Mouse (Mus musculus): ENCODE results near the gene Carns1. TPM values are rescaled to one million over a fixed set of nuclear protein-coding genes. Genes with fewer than 3 reads are reported as not detected.
A peak's percentile ranks its signal among the peaks of the same experiment; 100 is the strongest.
"Not testable (repeated sequence)": the region's sequence is repeated elsewhere in the genome, so short reads cannot be mapped to it uniquely, and the experiment has no call there.

Gene Carns1
- polyA plus RNA-seq, 1 experiment from 2014 or later, result 3.2 TPM

DNA sequence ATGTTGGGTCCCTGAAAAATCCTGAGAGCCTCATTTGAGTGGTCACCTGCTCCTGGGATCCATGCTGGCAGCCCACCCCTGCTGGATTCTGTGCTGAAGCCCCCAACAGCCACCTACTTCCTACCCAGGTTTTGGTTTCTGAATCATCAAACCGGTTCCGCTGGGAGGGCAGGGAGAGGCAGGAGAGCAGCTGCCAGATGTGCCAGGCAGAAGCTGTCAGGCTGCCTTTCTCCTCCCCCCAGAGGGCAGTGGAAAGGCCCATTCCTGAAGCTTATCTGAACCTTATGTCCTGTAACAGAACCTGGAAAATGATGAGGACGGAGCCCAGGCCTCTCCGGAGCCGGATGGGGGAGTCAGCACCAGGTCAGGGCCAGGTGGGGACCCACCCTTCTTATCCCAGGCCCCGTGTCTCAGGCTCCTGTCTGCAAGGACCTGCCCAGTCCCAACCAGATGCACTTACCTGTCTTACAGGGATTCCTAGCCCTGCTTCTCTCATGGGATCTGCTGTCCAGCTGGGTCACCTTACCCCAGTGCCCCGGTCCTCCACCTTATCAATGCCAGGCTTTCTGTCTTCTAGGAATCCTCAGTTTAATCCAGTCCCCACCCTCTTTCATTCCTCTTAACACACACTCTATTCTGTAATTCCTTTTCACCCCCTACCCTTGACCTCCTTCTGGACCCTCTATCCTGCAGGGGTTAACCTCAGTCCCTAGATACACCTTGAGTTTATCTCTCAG, 48.4 kb downstream of the Carns1 start:
- Histone ChIP-seq H3K27me3 (ENCODE audit: control insufficient read depth, insufficient read depth, low read length) (no peaks in the 10 kb centered on the region), H3K9me3 (ENCODE audit: control insufficient read depth, low read length) (no peaks in the 10 kb centered on the region), H3K36me3 (ENCODE audit: control insufficient read depth, insufficient read depth, low read length) (no peaks in the 10 kb centered on the region; the same call in 1 of the 2 replicates), H3K27ac (ENCODE audit: low read depth, low read length) (no peak overlapping the region), H3K9ac (ENCODE audit: low read length) (peak overlapping the region; percentile 71), H3K4me2 (ENCODE audit: low read depth, low read length, severe bottlenecking) (peak overlapping the region; percentile 73), H3K4me1 (replicated peaks; ENCODE audit: control insufficient read depth, insufficient read depth, low read length) (peaks cover 9% of the 10 kb centered on the region), H3K4me3 (ENCODE audit: low read depth, low read length) (peak overlapping the region; percentile 77)
- 70% methylated on average over 7 of the region's 7 CpGs for WGBS
- DNase-seq (ENCODE audit: low spot score) (no peak), ATAC-seq (replicated peaks; ENCODE audit: low FRiP score) (no peak)

DNA sequence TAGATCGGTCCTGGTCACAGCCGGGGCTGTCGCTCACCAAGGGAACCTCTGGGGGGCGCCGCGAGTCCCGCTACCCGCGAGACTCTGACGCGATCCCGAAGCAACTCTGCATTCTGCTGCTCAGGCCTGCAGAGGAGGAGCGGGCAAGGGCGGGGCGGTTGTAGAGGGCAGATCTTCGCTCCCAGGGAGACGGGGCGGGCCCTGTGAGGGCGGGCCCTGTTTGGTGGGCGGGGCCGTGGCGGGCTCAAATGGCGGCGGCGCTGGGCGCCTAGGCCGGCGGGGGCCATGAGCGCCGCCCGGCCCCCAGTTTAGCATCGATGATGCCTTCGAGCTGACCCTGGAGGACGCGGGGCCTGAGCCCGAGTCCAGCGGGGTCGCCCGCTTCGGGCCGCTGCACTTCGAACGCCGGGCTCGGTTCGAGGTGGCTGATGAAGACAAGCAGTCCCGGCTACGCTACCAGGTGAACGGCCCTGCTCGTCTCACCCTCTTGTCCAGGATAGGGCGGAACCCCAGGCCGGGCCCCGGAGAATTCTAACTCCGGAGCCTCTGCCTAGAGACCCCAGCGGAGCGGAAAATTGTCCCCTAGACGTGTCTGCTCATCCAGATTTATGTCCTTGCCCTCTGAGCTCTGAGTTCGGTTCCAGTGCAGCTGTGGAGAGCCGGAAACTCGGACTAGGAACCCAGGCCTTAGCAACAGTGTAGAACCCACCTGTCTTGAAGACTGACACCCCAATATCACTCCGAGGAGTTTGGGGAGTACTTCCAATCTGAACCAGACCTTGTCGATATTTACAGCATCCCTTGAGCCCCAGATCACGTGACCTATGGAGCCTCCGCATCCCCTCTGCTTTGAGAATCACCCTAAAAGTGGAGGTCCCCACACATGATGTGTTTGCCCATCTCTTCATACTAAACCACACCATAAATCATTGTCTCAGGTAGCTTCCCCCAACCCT, 49.3 kb downstream of the Carns1 start, which contains the start of gene Aip:
TSS of gene Aip (minus strand) at position 118 of the 956 bp plus-strand sequence.
- ATAC-seq (replicated peaks; ENCODE audit: low FRiP score) (peak; percentile 93), DNase-seq (ENCODE audit: low spot score) (peak; percentile 99)
- H3K27ac ChIP-seq (ENCODE audit: low read depth, low read length), result no peak within 1 kb of the TSS
- WGBS, result 1% methylated on average over 64 of the region's 64 CpGs
- no peaks in the 10 kb centered on the region for H3K27me3 ChIP-seq (ENCODE audit: control insufficient read depth, insufficient read depth, low read length)
- peaks cover 9% of the 10 kb centered on the region for H3K4me1 ChIP-seq (replicated peaks; ENCODE audit: control insufficient read depth, insufficient read depth, low read length)
- H3K36me3 ChIP-seq (ENCODE audit: control insufficient read depth, insufficient read depth, low read length), result no peaks in the 10 kb centered on the region; the same call in 1 of the 2 replicates
- H3K4me2 ChIP-seq (ENCODE audit: low read depth, low read length, severe bottlenecking), result peak within 1 kb of the TSS; percentile 73
- peak within 1 kb of the TSS; percentile 77 for H3K4me3 ChIP-seq (ENCODE audit: low read depth, low read length)
- peak within 1 kb of the TSS; percentile 71 for H3K9ac ChIP-seq (ENCODE audit: low read length)
- no peaks in the 10 kb centered on the region for H3K9me3 ChIP-seq (ENCODE audit: control insufficient read depth, low read length)

DNA sequence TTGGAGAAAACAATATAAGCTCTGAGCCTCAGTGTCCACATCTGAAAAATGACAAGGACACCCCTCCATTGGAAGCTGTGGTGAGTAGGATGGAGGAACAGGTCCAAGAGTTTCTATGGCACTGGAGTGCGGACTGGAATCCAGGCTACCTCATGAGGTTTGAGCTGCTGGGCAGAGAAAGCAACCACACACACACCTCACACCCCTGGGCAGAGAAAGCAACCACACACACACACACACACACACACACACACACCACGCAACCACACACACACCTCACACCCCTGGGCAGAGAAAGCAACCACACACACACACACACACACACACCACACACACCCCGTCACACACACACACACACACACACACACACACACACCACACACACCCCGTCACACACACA, 50.0 kb downstream of the Carns1 start:
- peak overlapping the region; percentile 39; the same call in 1 of the 2 replicates for H3K9ac ChIP-seq (ENCODE audit: low read length)
- peak; percentile 40; the same call in 1 of the 2 replicates for ATAC-seq (replicated peaks; ENCODE audit: low FRiP score)
- not testable (repeated sequence) for DNase-seq (ENCODE audit: low spot score); H3K36me3 ChIP-seq (ENCODE audit: control insufficient read depth, insufficient read depth, low read length); H3K27ac ChIP-seq (ENCODE audit: low read depth, low read length); H3K9me3 ChIP-seq (ENCODE audit: control insufficient read depth, low read length); H3K27me3 ChIP-seq (ENCODE audit: control insufficient read depth, insufficient read depth, low read length)
- H3K4me2 ChIP-seq (ENCODE audit: low read depth, low read length, severe bottlenecking), result peak overlapping the region; percentile 45
- peak overlapping the region; percentile 77 for H3K4me3 ChIP-seq (ENCODE audit: low read depth, low read length)
- H3K4me1 ChIP-seq (replicated peaks; ENCODE audit: control insufficient read depth, insufficient read depth, low read length), result peaks cover 10% of the 10 kb centered on the region
- 23% methylated on average over 4 of the region's 4 CpGs for WGBS

DNA sequence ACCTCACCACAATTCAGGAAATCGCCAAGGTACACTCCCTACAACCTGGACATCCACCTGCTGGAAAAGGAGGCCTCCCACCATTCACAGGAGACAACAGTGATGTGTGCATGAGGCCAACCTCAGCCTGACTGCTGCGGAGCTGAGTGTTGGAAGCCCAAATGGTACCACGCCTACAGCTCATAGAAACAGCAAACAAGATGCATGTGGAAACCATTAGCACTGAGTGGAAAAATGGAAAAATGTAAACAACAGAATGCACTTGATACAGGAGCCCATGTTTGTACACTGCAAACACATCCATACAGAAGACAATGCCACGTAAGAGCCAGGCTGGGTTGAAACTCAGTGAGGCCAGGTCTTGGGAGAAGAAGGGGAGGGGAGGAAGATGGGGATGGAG, 50.8 kb downstream of the Carns1 start:
- Histone ChIP-seq H3K4me3 (ENCODE audit: low read depth, low read length) (no peak overlapping the region), H3K9me3 (ENCODE audit: control insufficient read depth, low read length) (no peaks in the 10 kb centered on the region), H3K4me2 (ENCODE audit: low read depth, low read length, severe bottlenecking) (no peak overlapping the region), H3K27ac (ENCODE audit: low read depth, low read length) (no peak overlapping the region), H3K9ac (ENCODE audit: low read length) (no peak overlapping the region), H3K27me3 (ENCODE audit: control insufficient read depth, insufficient read depth, low read length) (no peaks in the 10 kb centered on the region), H3K36me3 (ENCODE audit: control insufficient read depth, insufficient read depth, low read length) (no peaks in the 10 kb centered on the region; the same call in 1 of the 2 replicates), H3K4me1 (replicated peaks; ENCODE audit: control insufficient read depth, insufficient read depth, low read length) (peaks cover 10% of the 10 kb centered on the region)
- ATAC-seq (replicated peaks; ENCODE audit: low FRiP score), result no peak
- WGBS, result 87% methylated on average over 4 of the region's 4 CpGs
- no peak for DNase-seq (ENCODE audit: low spot score)

DNA sequence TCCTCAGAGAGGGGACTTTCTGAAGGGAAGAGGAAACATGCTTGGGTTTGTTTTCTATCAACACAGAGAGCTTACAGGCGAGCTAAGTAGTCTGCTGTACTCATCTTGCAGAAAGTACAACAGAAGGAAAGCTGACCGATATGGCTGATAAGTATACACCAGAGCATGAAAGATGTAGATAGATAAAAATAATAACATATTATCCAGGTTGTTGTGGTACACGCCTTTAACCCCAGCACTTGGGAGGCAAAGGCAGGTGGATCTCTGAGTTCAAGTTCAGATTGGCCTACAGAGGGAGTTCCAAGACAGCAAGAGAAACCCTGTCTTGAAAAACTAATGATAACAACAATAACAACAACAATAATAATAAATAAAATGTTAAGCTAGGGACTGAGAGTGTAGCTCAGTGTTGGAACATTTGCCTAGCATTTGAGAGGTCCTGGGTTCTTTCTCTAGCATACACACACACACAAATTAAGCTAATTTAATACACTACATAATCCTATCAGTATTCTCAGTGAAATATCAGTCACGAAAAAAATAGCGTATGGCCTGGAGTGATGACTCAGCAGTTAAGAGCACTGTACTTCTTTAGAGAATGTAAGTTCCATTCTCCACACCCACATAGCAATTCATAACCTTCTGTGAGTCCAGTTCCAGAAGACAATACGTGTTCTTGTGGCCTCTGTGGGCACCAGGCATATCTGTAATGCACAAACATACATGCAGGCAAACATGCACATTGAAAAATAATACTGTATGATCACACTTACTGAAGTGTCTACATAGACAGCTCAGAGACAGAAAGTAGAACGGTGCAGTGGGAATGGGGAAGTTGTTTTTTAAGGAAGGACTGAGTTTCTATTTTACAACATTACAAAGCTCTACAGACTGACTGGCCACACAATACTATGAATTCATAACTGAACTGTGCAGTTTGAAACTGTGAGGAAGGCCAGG, 52.6 kb downstream of the Carns1 start:
- Histone ChIP-seq H3K27ac (ENCODE audit: low read depth, low read length) (no peak overlapping the region), H3K4me3 (ENCODE audit: low read depth, low read length) (no peak overlapping the region), H3K27me3 (ENCODE audit: control insufficient read depth, insufficient read depth, low read length) (no peaks in the 10 kb centered on the region), H3K9me3 (ENCODE audit: control insufficient read depth, low read length) (no peaks in the 10 kb centered on the region), H3K9ac (ENCODE audit: low read length) (no peak overlapping the region), H3K4me2 (ENCODE audit: low read depth, low read length, severe bottlenecking) (no peak overlapping the region), H3K4me1 (replicated peaks; ENCODE audit: control insufficient read depth, insufficient read depth, low read length) (peaks cover 10% of the 10 kb centered on the region), H3K36me3 (ENCODE audit: control insufficient read depth, insufficient read depth, low read length) (no peaks in the 10 kb centered on the region; the same call in 1 of the 2 replicates)
- WGBS, result 83% methylated on average over 7 of the region's 7 CpGs
- ATAC-seq (replicated peaks; ENCODE audit: low FRiP score) (no peak), DNase-seq (ENCODE audit: low spot score) (no peak)

DNA sequence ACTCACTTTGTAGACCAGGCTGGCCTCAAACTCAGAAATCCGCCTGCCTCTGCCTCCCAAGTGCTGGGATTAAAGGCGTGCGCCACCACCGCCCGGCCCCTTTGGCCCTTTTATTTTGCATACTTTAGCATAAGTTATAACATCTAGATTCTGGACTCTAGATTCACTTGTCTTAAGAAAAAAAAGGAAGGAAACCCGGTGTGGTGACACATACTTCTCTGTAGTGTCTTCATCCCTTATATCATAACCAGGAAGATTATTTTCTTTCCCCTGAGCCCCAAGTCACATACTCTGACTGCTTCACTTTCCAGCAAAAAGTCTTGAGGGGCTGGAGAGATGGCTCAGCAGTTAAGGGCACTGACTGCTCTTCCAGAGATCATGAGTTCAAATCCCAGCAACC, 53.4 kb downstream of the Carns1 start:
- not testable (repeated sequence) for H3K36me3 ChIP-seq (ENCODE audit: control insufficient read depth, insufficient read depth, low read length); H3K27me3 ChIP-seq (ENCODE audit: control insufficient read depth, insufficient read depth, low read length); H3K4me1 ChIP-seq (replicated peaks; ENCODE audit: control insufficient read depth, insufficient read depth, low read length); ATAC-seq (replicated peaks; ENCODE audit: low FRiP score); H3K9me3 ChIP-seq (ENCODE audit: control insufficient read depth, low read length); H3K27ac ChIP-seq (ENCODE audit: low read depth, low read length); H3K4me3 ChIP-seq (ENCODE audit: low read depth, low read length); H3K9ac ChIP-seq (ENCODE audit: low read length); DNase-seq (ENCODE audit: low spot score)
- 0 out of 2 replicates have a peak overlapping the region, but pooled peaks have one; percentile 11 for H3K4me2 ChIP-seq (ENCODE audit: low read depth, low read length, severe bottlenecking)
- WGBS, result 56% methylated on average over 6 of the region's 6 CpGs

DNA sequence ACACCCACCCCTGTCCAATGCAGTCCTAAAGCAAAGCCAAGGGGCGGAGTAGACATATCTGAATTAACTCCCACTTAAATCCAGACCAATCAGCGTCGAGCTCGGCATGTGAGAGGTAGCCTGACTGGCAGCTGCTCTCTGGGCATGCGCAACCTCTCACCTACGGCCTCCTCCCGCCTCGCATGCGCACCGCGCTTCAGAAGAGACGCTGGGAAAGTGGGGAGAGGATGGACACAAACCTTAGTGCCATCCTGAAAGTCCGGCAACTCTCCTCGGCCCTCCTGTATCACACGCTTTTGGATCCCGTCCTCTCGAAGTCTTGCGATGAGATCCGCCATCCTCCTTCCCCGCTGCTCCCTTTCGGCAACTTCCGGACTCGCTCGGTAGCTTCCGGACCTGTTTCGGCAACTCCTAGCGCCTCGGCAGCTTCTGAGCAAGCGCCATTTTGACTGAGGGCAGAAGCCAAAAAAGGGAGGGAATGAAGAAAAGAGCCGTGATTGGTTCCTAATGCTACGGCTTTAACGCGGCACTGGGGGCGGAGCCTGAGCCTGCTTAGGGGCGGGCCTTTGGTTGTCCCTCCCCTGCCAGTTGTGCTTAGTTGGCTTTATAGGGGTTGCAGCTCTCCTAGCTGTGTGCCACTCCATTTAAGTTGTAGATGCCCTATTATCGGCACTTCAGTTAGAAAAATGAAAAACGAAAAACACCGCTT, 54.0 kb downstream of the Carns1 start:
- peak overlapping the region; percentile 69 for H3K27ac ChIP-seq (ENCODE audit: low read depth, low read length)
- ATAC-seq (replicated peaks; ENCODE audit: low FRiP score) (peak; percentile 83), DNase-seq (ENCODE audit: low spot score) (peak; percentile 96)
- 5% methylated on average over 38 of the region's 38 CpGs for WGBS
- peak overlapping the region; percentile 64 for H3K9ac ChIP-seq (ENCODE audit: low read length)
- no peaks in the 10 kb centered on the region for H3K9me3 ChIP-seq (ENCODE audit: control insufficient read depth, low read length)
- H3K36me3 ChIP-seq (ENCODE audit: control insufficient read depth, insufficient read depth, low read length), result no peaks in the 10 kb centered on the region; the same call in 1 of the 2 replicates
- peaks cover 3% of the 10 kb centered on the region; the same call in 1 of the 2 replicates for H3K4me1 ChIP-seq (replicated peaks; ENCODE audit: control insufficient read depth, insufficient read depth, low read length)
- H3K4me2 ChIP-seq (ENCODE audit: low read depth, low read length, severe bottlenecking), result peak overlapping the region; percentile 60
- peak overlapping the region; percentile 39 for H3K4me3 ChIP-seq (ENCODE audit: low read depth, low read length)
- H3K27me3 ChIP-seq (ENCODE audit: control insufficient read depth, insufficient read depth, low read length), result no peaks in the 10 kb centered on the region

Measured in forebrain, embryonic 11.5 days (tissue).